Mouse (Mus musculus): ENCODE measurements at regions not wholly inside any gene's neighbourhood (a gene's known extent, or its start where the extent isn't known, plus 50 kb on each side); places are given as distances from the start of the nearest gene placed in this dataset.

DNA sequence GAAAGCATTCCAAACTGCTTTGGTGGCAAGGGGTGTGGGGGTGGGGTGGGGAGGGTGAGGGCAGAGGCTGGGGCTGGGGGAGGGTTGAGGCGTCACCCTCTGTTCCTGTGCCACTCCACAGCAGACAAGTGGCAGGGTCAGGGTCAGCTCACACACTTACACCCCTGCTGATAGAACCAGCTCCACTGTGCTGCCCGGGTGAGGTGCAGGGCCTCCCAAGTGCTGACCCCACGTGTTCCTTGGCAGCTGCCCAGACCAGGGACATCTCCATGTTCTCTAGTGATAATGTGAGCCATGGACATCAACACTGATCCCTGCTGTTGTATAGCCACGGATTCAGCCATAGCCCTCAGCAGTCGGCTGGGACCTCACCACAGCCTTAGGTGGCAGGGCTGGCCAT is 1652.3 kb upstream of the Gm7489 start:
- Histone ChIP-seq H3K27ac (ENCODE audit: insufficient read depth, low read length) (no peak overlapping the region), H3K4me1 (ENCODE audit: control insufficient read depth, insufficient read depth, low read length) (no peaks in the 10 kb centered on the region), H3K4me3 (ENCODE audit: insufficient read depth, low read length) (no peak overlapping the region)
- no peak for TF ChIP-seq CTCF (IDR thresholded peaks at IDR 0.05; ENCODE audit: extremely low read depth, insufficient read depth, low read length)
- no peak for TF ChIP-seq POLR2A (IDR thresholded peaks at IDR 0.05; ENCODE audit: extremely low read depth, insufficient read depth, low read length)

DNA sequence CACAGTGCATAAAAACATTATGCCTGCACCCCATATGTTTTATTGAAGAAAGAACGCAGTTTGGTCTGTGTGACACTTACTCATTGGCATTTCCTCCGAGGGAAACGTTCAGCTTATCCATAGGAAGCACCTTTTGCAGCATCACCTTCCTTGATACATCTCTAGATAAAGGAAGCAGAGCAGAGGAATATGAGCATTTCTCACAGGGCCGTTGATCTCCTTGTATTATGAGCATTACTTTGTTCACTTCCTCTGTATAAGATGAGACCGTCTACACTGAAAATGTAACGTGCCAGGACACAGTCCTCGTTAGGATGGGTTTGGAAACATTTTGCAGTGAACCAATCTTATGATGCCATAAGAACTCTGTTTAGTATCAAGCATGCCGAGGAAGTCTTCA is 1648.5 kb upstream of the Gm7489 start:
- H3K27ac ChIP-seq (ENCODE audit: insufficient read depth, low read length): no peak overlapping the region
- TF ChIP-seq CTCF (IDR thresholded peaks at IDR 0.05; ENCODE audit: extremely low read depth, insufficient read depth, low read length) (no peak), POLR2A (IDR thresholded peaks at IDR 0.05; ENCODE audit: extremely low read depth, insufficient read depth, low read length) (no peak)
- no peak overlapping the region for H3K4me3 ChIP-seq (ENCODE audit: insufficient read depth, low read length)
- no peaks in the 10 kb centered on the region for H3K4me1 ChIP-seq (ENCODE audit: control insufficient read depth, insufficient read depth, low read length)

DNA sequence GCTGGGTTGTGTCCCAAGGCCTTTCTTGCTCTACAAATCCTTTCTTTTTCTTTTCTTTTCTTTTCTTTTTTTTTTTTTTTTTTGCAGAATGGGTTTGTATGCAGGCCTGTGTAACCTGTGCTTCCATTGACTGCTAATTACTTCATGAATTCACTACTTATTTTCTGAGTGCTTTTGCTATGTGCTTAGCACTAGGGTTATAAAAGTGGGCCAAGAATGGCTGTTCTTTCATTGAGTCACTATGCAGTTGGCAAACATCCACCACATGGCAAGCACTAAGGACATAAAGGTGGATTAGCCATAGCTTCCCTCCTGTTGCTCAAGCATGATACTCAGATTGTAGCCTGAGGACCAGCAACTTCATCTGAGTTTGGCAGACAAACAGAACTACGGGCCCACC is 1641.8 kb upstream of the Gm7489 start:
- H3K27ac ChIP-seq (ENCODE audit: insufficient read depth, low read length): no peak overlapping the region
- no peak overlapping the region for H3K4me3 ChIP-seq (ENCODE audit: insufficient read depth, low read length)
- no peaks in the 10 kb centered on the region for H3K4me1 ChIP-seq (ENCODE audit: control insufficient read depth, insufficient read depth, low read length)
- TF ChIP-seq CTCF (IDR thresholded peaks at IDR 0.05; ENCODE audit: extremely low read depth, insufficient read depth, low read length) (no peak), POLR2A (IDR thresholded peaks at IDR 0.05; ENCODE audit: extremely low read depth, insufficient read depth, low read length) (no peak)
